Mouse (Mus musculus): ENCODE measurements around the gene Slc46a3. TPM values are rescaled to one million over a fixed set of nuclear protein-coding genes. Genes with fewer than 3 reads are reported as not detected.

The Slc46a3 gene
- total RNA-seq, 2 experiments from 2014 or later = 13.9 to 18.6 TPM

DNA sequence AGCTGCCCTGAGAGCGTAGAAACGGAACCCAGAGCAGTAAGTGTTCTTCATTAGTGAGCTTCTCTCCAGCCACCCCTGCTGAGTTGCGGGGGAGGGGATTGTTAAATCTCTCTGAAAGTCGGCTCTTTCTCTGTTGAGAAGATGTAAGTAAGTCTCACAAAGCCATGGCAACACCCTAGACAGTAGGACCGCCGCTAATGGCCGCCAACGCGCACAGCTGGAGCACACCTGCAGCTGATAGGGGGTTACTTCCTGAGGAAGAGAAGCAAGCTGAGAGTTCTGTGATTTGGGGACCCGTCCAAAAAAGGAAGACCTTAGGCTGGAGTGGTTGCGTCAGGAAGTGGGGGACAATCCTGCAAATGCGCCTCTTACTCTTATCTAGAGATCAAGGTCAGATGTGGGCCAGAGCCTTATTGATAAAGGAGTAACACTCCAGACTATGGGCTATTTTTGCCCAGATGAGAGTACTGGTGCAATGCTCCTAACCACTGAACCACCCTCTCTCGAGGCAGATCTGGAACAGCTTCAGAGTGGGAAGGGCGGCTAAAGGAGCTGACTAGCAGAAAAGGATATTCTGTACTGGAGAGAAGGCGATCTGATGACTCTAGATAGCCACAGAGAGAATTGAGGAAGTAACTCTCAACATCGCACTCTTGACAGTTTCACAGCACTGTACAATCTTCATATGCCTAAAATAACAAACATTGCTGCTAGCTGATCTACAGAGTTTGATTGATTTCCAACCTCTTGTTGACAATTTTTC lies 1.0 kb upstream of the Slc46a3 start:
- no peak for DNase-seq

DNA sequence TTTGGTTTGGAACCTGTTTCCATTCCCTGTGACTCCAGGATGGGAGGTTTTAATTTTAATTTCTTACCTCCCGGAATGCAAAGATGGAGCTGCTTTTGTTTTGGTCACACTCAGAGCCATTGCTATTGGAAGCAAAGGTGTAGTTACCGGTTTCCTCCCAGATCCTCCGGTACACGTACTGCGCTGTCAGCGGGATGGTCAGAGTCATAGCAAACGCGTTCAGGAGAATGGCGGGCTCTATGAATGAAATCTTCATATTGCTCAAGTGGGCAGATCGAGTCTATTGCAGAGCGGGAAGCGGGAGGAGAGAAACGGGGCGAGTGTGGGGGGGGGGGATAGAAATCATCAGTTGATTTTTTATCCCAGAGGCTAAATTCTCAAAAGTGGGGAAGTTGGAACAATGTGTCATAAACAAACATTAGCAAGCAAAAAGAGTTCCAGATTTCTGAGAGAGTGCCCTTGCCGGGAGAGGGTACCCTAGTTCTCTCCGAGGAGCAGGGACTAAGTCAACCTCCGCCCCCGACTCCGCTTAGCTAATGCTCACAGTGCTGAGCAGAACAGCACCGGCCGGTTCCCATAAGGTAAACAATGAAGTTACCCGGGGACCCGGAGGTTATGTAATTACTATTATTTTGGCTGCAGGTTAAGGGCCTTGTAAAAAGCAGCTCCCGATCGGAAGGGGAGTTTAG lies 705 bp downstream of the Slc46a3 start:
- DNase-seq = peak in 1 of 2 experiments; percentile 47

DNA sequence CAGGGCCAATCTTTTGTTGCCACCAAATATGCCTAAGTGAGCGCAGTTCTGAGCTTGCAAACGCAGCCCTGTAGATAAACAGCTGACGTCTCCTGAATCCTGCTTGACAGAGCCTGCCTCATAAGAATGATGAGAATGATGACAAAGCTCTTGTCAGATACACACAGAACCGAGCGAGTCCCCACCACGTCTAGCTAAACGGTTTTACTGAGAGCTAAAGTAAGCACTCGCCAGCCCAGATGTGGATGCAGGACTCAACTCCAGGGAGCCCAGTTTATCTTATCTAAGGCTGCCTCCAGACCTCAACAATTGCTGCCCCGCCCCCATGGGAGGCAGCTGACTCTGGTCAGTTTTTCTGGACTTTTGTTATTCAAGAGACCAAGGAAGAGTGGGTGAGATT lies 1.5 kb downstream of the Slc46a3 start:
- no peak for DNase-seq

DNA sequence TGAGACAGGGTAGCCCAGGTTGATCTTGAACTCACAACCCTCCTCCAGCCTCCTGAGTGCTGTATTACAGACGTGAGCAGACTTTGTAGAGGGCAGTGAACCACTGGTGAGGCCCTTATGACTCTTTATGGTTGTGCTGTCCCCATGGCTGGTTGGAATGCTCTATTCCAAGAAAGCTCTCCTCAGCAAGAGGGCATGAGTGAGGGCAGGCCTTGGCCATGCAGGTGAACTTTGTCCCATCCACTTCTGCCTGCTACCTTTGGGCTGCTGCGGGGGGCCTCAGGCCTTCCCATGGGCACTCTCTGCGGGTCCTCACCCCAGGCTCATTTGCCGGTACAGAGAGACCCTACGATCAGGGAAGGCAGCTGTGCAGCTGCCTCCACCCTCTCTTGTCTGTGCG lies 1.9 kb downstream of the Slc46a3 start:
- no peak for DNase-seq

DNA sequence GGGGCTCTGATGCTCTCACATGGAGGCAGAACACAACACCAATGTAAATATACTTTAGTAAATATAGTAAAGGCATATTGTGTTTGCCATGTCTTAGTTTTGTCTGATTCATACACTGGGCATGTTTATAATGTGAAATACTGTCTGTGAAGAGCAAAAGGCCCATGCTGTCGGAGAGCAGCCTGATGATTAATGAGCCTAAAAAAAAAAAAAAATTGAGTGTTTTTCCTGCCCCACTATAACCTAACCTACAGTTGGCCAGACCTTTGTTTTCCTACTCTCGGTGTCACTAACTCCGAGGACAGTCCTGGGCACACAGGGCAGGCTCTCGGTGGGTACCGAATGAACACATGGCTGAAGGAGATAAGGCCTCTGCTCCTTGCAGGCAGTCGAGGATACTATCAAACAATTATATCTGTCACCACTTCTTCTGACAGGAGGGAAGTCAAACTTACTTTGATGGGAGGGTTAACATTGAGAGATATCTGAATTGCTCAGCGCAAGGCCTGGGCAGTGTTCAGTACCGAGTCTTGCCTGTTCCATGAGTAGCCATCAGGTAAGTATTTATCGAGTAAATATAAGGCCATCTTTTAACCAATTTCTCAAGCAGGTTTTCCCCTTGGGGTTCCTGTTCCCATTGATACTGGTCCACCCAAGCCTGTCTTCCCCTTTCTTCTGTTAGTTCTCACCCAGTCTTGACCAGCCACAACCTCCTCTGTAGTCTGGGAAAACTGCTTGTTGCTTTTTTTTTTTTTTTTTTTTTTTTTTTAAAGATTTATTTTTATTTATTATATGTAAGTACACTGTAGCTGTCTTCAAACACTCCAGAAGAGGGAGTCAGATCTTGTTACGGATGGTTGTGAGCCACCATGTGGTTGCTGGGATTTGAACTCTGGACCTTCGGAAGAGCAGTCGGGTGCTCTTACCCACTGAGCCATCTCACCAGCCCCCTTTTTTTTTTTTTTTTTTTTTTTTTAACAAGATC lies 6.0 kb downstream of the Slc46a3 start:
- DNase-seq = no peak

DNA sequence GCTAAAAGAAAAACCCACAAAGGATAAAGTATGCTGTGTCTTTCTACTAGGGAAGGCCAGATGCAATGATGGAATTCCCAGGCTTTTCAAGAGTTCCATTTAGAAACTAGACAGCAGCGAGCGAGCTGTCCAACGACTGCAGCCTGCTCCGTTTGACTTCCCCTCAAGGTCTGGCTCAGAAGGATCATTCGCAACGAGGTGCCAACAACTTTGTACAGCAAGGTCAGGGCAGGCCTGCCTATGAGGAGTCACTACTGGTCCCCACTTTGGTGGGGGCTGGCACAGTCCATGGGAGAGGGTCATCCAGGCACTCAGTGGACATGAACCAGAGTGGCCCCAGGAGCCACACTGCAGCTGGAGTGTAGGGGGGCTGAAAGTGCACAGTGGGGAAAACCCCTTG lies 11.0 kb downstream of the Slc46a3 start:
- DNase-seq = peak; percentile 41 to 44

DNA sequence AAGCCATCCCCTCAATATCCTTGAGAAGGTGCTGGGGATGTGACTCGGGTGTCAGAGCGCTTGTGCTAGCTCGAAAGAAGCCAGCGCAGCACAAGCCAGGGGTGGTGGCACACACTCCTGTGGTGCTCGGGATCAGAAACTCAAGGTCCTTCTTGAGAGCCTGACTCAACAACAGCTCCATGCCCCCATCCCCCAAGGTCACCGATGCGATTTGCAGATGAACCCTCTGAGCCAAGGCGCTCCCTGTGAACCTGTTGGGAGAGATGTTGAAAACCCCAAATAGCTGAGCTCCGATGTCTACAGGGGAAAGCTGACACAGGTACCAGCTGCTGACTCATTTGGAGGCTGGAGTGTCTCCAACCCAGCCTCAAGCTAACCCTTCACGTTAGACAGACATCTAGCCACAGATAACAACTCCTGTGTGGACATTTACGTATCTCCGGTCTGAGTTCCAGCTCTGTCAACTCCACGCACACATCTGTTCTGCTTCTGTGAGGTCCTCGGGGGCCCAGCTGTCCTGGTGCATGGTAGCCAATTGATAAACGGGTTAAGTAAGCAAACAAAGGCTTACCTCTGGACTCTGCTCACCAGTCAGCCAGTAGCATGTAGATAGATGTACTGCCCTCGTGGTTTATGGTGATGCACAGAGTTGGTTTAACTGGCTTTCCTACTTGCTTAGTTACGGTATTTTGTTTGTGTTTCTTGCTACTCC lies 14.5 kb downstream of the Slc46a3 start:
- DNase-seq = peak; percentile 33 to 59

DNA sequence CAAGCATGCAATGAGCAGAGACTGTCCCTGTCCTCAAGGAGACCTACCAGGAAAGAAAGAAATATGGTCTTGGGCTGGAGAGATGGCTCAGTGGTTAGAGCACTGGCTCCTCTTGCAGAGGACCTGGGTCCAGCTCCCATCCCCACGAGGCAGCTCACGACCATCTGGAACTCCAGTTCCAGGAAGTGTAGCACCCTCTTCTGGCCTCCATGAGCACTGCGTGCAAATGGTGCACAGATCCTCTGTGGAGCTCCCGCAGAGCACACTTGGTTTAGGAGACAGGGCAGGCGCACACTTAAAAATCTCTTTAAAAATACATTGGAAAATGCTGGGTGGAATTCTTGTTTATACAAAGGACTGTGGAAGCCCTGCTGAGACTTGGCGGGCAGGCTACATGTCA lies 17.1 kb downstream of the Slc46a3 start:
- peak in 1 of 2 experiments; percentile 28 for DNase-seq

DNA sequence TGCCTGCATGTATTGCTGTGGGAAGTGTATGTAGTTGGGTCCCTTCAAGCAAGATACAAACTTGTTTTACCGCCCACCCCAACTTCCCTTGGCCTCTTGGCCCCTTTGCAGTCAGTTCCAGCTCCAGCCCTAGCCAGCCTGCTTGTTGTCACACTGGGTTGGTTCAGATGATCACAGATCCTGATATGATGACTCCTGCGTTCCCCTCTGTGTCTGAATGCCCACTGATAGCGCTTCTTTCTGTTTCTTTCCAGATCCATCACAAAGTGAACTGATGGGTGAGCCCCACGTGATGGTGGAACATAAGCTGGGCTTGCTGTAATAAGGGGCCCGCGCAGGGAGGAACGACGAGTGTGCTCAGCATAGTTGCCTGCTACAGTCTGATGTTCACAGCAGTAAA lies 19.4 kb downstream of the Slc46a3 start:
- DNase-seq = no peak

DNA sequence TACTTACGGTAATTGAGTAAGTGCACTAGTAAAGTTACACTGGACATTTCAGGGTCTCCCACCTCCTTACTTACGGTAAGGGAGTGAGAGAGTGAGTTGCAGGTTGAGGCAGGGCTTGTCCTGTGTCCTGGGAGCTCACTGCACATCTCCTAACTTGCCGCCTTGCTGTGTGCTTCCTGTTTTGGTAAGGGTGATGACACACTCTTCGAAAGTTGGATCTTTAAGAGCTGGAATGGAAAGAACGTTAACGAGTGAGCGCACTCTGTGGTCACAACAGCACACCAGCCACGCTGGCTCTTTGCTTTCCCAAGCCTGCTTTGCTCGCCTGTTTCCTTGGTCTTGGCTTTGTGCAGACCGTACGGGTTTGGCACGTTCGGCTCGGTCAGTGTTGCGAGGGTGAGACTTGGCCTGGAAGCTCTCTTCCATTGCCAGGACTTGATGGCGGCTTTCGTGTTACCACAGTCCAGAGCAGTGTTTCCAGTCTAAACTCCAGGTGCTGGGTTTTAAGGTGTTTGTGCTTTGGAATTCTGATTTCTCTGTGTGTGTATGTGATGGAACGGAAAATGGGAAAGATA lies 20.0 kb downstream of the Slc46a3 start:
- DNase-seq = peak in 1 of 2 experiments; percentile 23

DNA sequence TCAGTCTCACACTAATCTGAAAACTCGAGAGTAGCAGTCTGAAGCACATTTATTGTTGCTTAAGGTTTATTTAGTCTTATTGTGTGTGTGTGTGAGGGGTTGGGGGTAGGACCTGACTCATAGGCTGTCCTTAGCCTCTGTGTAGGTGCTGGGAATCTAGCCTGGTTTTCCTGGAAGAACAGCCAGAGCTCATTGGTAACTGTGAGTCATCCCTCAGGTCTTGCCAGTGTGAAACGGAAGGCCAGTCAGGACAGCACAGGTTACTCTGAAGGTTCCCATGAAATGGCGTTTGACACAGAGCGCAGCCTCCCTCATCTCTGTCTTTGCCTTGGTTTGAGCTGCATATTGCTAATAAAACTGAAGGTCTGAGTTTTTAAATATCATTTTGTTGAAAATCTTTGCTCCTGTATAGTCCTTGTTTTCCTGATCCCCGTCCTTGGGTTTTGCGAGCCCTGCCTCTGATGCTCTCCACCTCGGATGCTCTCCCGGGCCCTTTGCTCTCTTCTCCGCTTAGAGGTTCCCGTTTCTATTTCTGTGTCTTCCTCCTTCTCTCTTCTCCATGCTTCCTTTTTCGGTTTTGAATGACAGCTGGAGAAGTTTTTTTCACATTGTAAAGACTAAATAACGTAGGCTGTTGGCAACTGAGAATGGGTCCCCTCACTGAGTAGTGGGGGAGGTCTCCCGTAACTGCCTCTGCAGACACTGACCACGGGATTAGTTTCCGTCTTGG lies 23.4 kb downstream of the Slc46a3 start:
- no peak for DNase-seq

DNA sequence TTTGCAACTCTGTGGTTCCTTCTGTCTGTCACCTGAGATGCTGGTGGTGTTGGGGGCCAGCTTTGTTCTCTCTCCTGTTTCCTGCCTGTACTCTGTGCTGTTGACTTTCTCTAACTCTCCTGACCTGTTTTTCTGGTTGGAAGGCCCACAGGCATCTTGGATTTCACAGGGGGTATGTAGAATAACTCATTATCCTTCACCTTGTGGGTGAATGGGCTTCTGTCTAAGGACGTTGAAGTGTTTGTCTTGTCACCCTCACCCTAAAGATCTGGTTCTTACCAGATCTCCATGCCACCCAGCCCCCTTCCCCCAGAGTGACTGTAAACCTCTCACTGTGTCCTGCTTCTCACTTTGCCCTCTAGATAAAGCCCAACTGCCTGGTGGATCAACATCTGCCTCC lies 24.3 kb downstream of the Slc46a3 start:
- DNase-seq = no peak

DNA sequence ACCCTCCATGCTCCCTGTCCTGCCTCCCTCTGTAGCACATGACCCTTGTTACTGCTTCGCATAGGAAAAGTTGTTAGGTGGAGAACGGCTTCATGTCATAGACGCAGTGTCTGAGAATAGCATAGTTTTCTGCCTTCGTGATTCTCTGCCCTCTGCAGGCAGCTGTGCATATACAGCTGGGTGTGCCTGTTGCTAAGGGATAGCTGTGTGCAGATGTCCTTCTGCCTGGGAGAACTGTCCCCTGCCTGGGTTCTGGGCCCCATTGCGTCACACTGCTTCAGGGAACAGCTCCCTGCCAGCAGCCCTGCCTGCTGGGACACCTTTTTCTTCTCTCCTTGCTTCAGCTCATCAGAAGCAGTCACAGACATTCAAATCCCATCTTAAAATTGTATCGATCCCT lies 25.0 kb downstream of the Slc46a3 start:
- DNase-seq = peak in 1 of 2 experiments; percentile 51

DNA sequence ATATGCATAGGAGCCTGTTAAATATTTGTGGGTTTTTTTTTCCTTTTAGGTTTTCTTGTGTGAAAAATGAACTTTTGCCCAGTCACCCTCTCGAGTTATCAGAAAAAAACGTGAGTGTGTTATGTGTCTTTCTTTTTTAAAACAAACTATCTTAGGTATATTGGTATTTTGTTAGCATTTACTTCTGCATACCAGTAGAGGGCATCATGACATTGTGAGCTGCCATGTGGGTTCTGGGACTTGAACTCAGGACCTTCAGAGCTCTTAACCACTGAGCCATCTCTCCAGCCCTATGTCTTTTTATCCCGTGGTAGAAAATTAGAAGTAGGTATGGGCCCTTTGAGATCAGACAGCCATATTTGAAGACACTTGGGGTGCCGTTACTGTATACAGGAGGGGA lies 25.9 kb downstream of the Slc46a3 start:
- DNase-seq = no peak

DNA sequence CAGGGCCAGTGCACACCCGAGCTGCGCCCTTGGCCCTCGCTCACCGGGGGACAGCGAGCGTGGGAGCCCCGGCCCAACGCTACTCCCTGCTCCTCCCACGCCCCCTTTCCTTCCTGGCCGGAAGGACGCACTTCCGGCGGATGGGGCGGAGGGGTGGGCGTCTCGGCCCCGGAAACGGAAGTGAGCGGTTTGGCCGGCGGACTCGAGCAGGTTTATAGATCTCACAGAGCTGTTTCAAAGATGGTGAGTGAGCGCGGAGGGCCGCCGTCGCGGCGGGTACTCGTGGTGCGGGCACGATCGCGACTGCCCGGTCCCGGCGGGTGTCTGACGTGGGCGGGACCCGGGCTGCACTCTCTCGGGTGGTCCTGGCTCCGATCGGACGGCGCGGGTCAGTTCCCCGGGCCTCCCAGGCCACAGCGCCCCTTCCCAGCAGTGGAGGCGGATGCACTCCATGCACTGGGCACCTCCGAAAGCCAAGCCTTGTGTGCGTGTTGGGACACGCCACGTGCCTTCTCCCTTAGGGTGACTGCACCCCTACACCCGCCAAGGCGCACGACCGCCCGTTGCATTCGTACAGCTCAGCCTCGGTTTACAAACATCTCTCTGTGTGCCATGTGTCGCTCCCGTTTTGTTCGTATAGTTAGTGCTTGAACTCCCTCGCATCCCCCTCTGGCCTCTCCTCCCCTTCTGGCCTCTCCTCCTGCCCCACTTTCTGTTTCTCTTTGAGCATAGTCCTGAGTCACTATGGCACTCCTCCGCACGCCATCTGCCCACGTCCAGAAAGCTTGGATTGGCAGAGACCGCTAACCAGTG lies 34.0 kb downstream of the Slc46a3 start, which contains the start of gene Pomp:
Gene Pomp (plus strand): TSS at position 13 of the 813 bp plus-strand sequence.
- DNase-seq = peak; percentile 95 to 96

DNA sequence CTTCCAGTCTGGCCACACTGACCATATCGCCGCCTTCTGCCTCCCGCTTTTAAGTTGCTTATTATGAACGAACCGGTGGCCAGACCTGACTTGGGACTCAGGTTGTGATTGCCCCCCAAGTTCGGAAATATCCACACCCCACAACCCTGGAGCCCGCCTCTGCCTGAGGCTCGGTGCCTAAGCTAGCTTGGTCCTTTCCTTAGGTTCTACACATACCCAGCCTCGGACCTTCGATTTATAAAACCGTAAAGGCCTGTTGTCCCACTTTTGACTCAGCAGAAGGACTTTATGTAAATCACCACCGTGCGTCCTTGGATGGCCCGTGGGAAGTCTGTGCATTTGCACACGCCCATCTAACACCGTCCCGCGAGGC lies 34.6 kb downstream of the Slc46a3 start:
- peak in 1 of 2 experiments; percentile 11 for DNase-seq

DNA sequence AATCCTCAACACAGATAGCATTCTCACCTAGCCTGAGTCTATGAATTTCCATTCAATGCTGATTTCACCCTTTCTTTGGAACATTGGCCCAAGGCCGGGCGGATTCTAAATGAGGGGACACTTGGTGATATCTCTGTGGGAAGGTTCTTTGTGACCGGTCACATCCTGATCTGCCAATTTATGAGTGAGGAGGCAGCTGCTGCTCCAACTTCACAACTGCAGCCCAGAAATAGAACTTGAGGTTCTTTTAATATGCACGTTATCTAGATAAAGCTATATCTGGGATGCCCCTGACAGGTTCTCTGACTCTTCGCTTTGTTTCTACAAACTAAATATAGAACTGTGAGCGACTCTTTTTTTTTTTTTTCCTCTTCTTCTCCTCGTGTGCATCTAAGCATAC lies 44.4 kb downstream of the Slc46a3 start:
- peak in 1 of 2 experiments; percentile 25 for DNase-seq

DNA sequence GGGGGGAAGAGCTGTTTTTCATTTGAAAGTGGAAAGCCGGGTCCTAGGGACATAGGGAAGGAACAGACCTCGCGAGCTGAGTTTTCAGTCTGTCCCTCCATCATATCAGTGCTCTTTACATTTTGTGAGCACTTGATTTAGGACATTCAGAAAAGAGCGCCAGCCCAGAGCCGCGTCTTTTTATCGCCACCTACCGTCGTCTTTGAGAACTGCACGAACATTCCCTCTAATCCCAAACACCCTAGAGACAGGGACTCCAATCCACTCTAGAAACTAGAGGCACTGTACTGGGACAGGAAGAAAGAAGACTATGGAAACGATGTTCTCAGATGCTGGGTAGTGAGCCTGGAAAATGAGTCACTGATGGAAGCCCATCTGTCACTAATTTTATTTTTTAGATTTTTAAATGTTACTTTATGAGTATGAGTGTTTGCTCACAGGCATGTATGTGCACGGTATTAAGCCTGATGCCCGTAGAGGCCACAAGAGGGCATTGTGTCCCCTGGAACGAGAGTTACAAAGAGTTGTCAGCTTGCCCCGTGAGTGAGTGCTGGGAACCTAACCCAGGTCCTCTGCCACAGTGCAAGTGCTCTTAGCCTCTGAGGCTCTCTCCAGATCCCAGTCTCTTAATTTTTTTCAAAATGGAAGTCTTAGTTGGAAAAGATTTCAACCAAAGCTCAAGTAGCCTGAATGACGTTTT lies 46.3 kb downstream of the Slc46a3 start:
- DNase-seq = peak; percentile 50 to 65

DNA sequence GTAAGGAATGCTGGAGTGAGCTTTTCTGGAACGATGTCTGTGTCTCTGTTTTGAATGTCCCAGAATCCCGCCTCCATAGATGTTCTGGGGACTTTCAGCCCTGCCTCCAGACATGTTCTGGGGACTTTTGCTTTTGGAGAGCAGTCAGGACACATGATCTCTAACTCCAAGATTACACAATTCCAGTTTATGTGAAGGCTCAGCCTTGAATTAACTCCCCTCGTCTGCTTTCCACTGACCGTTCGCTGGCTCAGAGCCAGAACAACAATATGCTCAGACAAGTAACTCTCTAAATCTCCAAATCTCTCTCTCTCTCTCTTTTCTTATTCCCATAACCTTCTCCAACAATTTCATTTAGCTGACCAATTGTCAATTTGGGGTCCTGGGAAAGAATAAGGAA lies 47.3 kb downstream of the Slc46a3 start:
- DNase-seq = no peak

Measured in adrenal gland, postnatal 36 days (tissue).